Mouse (Mus musculus): ENCODE results near the gene Dbnl.

Dbnl gene

DNA sequence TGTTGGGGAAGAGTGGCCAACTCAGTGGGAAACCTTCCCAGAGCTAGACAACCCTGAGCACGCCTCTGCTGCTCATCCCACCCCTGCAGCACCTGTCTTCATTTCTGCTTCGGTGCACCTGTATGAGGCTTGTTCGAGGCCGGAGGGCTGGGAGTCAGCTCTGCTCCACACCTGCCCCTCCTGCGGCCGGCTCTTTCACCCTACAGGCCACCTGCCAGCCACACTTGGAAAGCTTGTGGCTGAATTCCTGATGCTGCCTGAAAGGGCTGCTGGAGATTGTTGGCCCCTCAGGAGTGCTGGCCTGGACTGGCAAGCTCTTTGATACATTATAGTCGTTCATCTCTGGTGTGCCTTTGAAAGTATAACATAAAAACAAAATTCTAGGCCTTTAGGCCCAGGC, 52.1 kb downstream of the Dbnl start:
- DNase-seq, result no peak

DNA sequence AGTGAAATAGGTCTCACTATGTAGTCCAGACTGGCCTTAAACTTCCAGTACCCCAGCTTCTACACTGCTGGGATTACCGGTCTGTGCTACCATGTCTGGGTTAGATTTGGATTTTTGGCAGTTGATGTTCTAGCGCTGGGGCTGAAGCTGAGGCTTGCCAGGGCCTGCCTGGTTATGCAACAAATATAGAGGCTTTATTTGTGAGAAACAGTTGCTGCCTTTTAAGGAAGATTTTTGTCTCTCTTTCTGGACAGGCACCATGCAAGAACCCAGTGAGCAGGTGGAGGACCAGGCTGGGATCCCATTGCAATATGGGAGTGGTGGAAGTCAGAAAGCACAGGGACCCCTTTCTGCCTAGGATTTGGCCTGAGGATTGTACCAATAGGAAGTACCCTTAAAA, 53.5 kb downstream of the Dbnl start:
- no peak for DNase-seq

DNA sequence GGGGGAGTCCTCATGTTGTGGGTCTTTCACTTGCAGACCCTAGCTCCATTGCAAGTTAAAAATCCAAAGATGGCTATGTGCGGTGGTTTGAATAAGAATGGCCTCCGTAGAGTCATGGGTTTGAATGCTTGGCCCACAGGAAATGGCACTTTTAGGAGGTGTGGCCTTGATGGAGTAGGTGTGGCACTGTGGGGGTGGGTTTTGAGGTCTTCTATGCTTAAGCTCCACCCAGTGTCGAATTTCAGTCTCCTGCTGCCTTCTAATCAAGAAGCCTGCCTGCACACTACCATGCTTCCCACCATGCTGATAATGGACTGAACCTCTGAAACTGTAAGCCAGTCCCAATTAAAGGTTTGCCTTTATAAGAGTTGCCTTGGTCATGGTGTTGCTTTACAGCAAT, 54.8 kb downstream of the Dbnl start:
- DNase-seq, result no peak

DNA sequence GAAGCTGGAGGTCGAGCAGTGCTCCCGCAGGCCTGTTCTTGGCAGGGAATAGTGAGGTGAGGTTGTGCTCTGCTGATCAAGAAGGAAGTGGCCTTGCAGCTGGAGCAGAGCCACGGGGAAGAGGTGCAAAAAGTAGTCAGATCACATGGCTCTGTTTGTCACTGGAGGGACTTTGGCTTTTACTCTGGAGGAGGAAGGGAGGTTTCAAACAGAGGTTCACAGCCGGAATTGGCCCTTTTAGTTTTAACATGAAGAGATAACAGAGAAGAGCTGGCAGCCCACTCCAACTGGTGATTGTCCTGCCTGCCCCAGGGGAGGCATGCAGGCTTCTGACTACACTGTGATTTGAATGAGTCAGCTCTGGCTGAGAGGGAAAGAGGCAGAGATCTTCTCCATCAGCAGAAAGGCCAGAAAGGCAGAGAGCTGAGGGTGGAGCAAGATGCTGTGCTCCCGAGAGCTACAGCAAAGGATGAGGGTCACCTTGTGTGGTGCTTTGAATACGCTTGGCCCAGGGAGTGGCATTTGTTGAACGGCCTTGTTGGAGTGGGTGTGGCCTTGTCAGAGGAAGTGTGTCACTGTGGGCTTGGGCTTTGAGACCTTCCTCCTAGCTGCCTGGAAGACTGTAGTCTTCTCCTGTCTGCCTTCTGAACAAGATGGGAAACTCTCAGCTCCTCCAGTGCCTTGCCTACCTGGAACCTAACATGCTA, 58.5 kb downstream of the Dbnl start:
- no peak for DNase-seq

DNA sequence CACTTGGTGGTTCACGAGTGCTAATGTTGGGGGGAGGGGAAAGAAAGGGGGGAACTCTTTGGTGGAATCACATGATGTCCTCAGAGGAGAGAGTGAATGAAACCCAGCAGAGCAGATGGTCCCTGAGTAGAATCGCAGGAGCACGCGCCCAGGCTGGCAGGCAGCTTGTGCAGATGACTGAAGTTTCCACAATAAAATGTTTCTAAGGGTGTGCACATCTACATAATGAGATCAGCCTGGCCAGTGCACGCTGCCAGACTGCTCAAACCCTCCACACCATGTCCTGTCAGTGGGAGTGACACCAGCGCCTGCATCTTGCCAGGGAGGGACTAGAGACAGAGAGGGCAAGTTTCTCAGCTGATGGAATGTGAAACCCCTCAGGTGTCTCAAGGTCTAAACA, 60.5 kb downstream of the Dbnl start:
- DNase-seq, result peak; percentile 39 to 57

DNA sequence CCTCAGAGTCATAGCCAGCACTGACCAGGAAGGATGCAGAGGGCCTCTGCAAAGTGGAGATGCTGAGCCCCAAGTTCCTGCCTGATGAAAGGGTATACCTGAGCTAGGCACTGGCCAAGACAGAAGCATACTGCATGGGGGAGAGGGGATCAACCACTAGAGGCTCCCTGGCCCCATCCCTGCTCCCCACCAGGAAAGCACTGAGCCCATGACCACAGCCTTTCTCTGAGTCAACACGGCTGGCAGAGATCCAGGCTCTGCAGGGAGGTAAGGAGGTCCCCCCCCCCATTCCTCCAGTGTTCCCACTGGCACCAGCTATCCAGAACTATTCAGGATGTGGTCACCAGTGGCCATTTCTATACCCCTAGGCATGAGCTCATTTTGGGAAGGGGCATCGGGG, 61.0 kb downstream of the Dbnl start:
- DNase-seq, result peak; percentile 47 to 48

DNA sequence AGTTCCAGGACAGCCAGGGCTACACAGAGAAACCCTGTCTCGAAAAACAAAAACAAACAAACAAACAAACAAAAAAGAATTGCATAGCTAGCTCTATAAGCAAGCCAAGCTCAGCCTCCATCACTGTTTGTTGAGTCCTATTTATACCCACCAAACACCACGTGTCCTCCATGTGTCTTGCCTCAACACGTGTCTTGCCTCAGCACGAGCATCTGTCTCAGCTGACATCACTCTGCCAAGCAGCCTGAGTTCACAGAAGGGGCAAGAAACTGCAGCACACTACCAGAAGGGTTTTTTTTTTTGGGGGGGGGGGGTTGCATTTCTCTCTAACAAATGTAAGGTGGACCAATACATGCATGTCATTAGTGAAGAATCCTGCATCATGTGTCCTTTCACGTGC, 62.2 kb downstream of the Dbnl start:
- DNase-seq, result no peak
